Mouse (Mus musculus): ENCODE results near the gene 1810010H24Rik.
"Not testable (repeated sequence)": the region's sequence is repeated elsewhere in the genome, so short reads cannot be mapped to it uniquely, and the experiment has no call there.

Gene 1810010H24Rik

GRCm38 (mm10) chr11:107012324-107013017 is 13.0 kb upstream of the 1810010H24Rik start:
- peak; percentile 92 to 95 for DNase-seq (ENCODE audit: low spot score in 2 of 2)

DNA sequence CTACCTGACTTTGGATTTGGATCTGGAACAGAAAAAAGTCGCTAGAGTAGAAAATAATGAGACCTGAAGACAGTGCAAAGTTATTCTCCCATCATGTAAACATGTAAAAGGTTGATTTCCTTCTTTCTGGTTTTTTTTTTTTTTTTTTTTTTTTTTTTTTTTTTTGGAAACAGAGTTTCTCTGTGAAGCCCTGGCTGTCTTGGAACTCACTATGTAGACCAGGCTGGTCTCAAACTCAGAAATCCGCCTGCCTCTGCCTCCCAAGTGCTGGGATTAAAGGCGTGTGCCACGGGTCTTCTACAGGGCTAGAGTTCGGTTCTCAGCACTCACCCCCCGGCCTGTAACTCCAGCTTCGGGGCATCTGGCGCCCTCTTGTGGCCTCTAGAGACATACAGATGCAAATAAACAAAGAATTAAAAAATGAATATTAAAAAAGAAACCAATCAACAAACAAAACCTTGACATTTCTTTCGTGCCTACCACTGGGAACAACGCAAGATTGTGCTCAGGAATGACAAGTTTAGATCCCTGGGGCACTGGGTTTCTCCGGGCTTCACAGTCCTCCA is 11.4 kb upstream of the 1810010H24Rik start:
- DNase-seq (ENCODE audit: low spot score in 2 of 2): no peak

GRCm38 (mm10) chr11:107014597-107015309 is 10.7 kb upstream of the 1810010H24Rik start:
- DNase-seq (ENCODE audit: low spot score in 2 of 2): peak; percentile 45 to 67

GRCm38 (mm10) chr11:107015535-107016187 is 9.8 kb upstream of the 1810010H24Rik start:
- not testable (repeated sequence) for DNase-seq (ENCODE audit: low spot score in 2 of 2)

- DNase-seq (ENCODE audit: low spot score in 2 of 2): no peak
These were observed 8.6 kb upstream of the 1810010H24Rik start for GRCm38 (mm10) chr11:107016893-107017292.

DNA sequence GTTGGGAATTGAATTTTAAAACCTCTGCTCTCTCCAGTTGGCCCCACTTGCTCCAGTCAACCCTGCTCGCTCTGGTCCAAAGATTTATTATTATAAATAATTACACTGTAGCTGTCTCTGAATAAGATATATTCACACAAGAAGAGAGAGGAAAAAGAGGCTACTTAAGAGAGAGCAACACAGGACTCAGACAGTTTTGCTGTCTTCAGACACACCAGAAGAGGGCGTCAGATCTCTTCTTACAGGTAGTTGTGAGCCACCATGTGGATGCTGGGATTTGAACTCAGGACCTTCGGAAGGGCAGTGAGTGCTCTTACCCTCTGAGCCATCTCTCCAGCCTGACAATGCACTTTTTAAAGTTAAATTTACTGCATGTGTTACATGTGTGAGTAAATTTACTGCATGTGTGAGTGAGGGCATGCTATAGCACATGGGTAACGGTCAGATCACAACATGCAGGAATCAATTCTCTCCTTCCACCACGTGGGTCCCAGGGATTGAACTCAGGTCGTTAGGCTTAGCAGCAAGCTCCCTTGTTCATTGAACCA is 8.1 kb upstream of the 1810010H24Rik start:
- DNase-seq (ENCODE audit: low spot score in 2 of 2): no peak

DNA sequence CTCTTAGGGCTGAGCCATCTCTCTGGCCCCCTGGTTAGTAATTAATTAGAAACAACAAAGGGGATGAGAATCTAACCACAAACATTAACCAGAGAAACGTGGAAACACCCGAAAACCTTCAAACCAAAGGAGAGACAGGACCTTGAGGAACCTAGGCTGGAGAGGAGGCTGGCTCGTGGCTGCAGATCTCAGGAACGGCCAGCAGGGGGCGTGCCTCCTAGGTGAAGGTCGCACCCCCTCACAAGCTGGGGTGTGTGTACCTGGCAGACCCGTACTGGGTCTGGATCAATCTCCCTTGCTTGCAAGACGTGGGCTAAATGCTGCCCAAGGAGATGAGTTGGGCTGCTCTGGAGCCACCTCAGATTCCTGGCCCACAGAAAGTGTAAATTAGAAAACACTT is 6.9 kb upstream of the 1810010H24Rik start:
- DNase-seq (ENCODE audit: low spot score in 2 of 2): peak in 1 of 2 experiments; percentile 38

DNA sequence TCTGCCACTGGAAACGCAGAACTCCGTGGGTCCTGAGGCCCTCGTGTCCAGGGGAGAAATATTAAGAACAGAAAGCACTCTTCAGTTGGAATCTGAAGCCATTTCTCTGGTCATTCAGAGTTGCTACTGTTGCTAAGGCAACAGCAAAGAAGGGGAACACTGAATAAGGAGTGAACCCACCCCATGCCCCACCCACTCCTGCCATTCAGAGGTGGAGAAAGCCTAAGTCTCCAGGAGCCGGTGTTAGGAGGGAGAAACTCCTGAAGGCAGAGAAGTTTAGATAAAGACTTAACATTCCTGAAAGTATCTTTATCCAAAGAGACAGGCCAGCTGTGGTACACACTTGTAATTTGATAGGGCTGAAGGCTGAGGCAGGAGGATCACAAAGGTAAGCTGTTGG is 6.2 kb upstream of the 1810010H24Rik start:
- no peak for DNase-seq (ENCODE audit: low spot score in 2 of 2)

DNA sequence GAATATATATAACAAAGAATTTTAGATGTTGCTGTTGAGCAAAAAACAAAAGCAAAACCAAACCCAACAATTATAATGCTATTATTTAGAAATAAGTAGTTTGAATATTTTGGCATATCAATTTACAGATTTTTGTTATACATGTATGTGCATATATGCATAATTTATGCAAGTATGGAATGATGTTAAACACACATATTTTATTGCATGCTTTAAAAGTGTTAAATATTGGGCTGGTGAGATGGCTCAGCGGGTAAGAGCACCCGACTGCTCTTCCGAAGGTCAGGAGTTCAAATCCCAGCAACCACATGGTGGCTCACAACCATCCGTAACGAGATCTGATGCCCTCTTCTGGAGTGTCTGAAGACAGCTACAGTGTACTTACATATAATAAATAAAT is 5.8 kb upstream of the 1810010H24Rik start:
- not testable (repeated sequence) for DNase-seq (ENCODE audit: low spot score in 2 of 2)

DNA sequence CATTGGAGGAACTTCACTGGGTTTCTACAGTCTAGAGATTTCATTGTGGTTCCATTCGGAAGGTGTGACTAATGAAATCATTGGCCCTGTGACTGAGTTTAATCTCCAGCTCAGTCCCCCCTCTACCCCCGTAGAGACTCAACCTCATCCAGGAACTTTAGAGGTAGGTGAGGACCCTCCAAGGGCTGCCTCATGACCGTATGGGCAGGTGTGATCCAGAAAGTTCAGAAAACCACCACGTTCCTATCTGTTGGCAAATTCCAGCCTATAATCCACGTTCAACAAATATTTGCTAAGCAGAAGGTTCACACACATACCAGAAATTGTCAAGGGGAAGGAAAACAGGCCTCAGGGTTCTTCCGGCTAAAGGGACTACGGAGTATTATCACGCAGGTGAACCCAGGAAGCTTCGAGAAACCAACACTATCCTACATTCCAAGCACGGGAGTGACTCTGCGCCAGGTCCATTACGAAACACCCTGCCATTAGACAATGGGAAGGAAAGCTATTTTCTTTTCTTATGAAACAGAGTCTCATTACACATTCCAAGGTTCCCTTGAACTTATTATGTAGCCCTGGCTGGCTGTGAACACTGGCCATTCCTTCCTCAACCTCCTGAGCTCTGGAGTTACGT is 3.3 kb upstream of the 1810010H24Rik start:
- no peak for DNase-seq (ENCODE audit: low spot score in 2 of 2)

GRCm38 (mm10) chr11:107024406-107024805 is 1.1 kb upstream of the 1810010H24Rik start:
- no peak for DNase-seq (ENCODE audit: low spot score in 2 of 2)

DNA sequence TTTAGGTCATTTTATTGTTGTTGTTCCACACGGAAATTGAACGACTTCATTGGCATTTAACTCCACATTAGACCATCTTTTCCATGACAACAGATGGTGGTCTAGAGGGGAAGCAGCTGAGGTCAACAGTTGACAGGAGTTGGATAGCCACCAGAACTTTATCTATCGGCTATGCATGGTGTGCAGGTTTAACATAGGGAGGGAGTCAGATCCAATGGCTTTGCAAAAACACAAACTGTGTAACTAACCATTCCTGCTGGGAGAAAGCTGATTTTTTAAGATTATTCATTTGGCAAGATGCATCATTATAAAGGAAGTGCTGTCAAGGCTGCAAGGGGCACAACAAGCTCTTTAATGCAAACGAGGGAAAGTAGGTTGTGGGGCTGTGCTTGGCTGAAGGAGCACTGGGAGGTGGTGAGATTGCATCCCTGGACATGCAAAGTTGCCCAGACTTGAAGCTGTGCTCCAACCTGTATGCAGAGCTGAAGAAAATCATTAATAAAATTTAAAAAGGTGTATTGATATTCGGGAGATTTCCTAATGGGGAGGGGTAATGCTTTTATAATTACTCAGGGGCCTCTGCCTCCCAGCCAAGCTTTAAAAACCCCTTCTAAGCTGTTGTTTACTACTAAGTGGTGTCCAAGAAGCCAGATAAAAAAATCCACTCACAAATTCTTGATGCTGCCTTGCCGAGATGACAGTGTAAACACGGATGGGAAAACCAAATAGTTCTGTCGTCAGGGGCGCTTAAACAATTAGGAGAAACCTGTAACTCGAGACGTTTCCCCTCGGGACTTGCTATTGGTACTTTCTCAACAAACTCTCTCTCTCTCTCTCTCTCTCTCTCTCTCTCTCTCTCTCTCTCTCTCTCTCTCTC is 1.3 kb downstream of the 1810010H24Rik start:
- no peak for DNase-seq (ENCODE audit: low spot score in 2 of 2)

DNA sequence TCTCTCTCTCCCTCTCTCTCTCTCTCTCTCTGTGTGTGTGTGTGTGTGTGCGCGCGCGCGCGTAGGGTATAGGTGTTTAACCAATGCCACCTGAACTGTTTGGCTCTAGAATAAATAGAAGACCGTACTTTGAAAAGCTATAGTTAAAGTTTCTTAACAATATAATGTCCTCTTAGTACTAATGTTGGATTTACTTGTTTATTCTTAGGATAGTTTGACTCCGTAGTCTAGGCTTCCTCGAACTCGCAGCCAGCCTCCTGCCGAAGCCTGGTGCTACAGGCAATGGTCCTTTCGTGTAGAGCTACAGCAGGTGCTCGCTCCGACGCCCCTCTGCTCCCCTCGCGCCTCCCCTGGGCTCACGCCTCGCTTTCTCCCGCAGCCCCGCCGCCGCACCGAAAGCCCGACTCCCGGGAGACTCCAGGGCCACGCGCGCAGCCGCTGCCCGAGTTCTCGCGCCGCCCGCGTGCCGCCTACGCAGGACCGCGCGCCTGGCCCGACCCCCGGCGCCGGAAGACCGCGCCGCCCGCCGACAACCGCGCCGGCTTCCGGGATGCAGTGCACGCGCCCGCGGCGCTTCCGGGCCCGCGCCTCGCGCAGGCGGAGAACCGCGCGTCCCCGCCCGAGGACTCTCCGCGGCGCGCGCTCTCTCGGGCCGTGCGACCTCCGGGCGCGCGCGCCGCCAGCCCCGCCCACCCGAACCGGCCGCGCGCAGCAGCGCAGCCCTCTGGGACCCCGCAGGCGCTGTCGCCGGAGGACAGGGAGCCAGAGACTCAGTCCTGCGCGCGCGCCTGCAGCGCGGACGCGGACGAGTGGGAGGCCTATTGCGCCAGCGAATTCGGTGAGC is 2.2 kb downstream of the 1810010H24Rik start:
- peak; percentile 86 to 92 for DNase-seq (ENCODE audit: low spot score in 2 of 2)

- no peak for DNase-seq (ENCODE audit: low spot score in 2 of 2)
These were observed 2.8 kb downstream of the 1810010H24Rik start for GRCm38 (mm10) chr11:107028275-107028618.

- DNase-seq (ENCODE audit: low spot score in 2 of 2): no peak
These were observed 3.3 kb downstream of the 1810010H24Rik start for GRCm38 (mm10) chr11:107028754-107029153.

GRCm38 (mm10) chr11:107029536-107029935 is 4.1 kb downstream of the 1810010H24Rik start:
- DNase-seq (ENCODE audit: low spot score in 2 of 2): peak; percentile 33 to 40

- DNase-seq (ENCODE audit: low spot score in 2 of 2): no peak
These were observed 6.2 kb downstream of the 1810010H24Rik start for GRCm38 (mm10) chr11:107031635-107032034.

DNA sequence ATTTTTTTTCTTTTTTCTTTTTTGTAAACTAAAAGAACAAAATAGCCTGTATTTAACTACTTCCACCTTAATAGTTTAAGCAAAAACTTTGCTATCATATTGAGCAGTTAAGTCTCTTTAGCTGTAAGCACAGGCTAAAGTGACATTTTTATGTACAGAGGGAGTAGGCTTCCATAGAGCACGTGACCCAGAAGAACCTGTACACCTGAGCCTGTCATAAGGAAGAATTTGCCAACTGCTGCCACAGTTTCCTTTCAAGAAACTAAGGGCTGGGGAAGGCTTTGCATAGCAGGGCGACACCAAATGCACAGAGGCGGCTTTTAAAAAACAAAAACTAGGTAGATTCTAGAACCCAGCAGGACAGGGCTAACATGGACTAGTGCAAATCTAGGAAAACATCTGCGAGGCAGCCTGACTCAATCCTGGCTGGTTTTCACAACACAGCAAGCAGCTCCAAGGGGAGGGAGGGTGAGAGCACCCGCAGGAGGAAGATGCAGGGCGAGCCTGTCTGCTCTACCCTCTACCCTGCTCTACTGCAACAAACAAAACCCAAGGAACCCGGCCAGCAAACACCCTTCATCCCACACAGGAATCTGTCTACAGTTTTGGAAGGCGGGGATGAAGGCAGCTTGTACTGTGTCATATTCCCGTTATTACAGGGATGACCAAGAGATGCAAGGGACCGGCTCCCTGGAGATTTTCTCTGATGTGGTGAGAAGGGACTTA is 8.8 kb downstream of the 1810010H24Rik start:
- no peak for DNase-seq (ENCODE audit: low spot score in 2 of 2)

DNA sequence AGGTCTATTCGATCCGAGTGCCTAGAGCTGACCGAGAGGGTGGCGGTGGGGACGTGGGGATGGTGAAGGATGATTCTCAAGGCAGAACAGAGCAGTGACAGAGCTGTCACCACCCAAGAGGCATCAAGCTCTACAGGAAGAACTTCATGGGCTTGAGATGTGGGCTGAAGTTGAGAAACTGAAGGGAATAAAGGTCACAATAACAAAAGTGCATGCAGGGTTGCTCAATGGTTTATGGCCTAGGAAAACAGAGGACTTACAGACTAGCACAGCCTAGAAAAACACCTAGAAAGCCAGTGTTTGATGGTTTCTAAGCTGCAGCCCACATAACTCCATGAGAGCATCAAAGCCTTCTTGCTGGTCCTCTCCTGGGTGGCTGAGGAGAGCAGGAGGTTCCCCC is 13.9 kb downstream of the 1810010H24Rik start:
- no peak for DNase-seq (ENCODE audit: low spot score in 2 of 2)

Measured in thymus, postnatal 10 days (tissue).